Mouse (Mus musculus) layer of hippocampus, adult 8-10 months (tissue): ENCODE measurements around the gene Wasf1. TPM values are rescaled to one million over a fixed set of nuclear protein-coding genes. Genes with fewer than 3 reads are reported as not detected.

Experiments used
- DNase-seq, 2 experiments: peaks; one replicate each; pipeline ENCODE4 v3.0.0; 2022; ENCODE audit warnings: low spot score in 2 of 2
- total RNA-seq, 4 experiments: library from RNA; stranded (reverse); gene quantifications; 2 replicates each; pipeline ENCODE4 v1.2.4; 2022

Wasf1 gene
- total RNA-seq, 4 experiments from 2014 or later = 310 to 364 (median 325) TPM

GRCm38 (mm10) chr10:40970601-40971245 lies 87.4 kb downstream of the Wasf1 start:
- DNase-seq = peak in 1 of 2 experiments; percentile 44

GRCm38 (mm10) chr10:40971256-40971655 lies 88.0 kb downstream of the Wasf1 start:
- DNase-seq = no peak

GRCm38 (mm10) chr10:40983761-40984160 lies 100.5 kb downstream of the Wasf1 start:
- no peak for DNase-seq

GRCm38 (mm10) chr10:40984600-40984999 lies 101.3 kb downstream of the Wasf1 start:
- no peak for DNase-seq

- DNase-seq = no peak
Observed at GRCm38 (mm10) chr10:40985350-40985749, 102.1 kb downstream of the Wasf1 start.

Other genes with a start within 250 kb of the Wasf1 start
- 1 to 10 TPM; 2.0 to 3.5 (median 3.3) TPM for gene Mettl24, start 200.2 kb upstream of the Wasf1 start, total RNA-seq
- gene Cdc40, start 164 bp upstream of the Wasf1 start, total RNA-seq = 10 to 100 TPM; 50.4 to 61.9 (median 59.2) TPM
- 1 to 10 TPM; 1.3 to 1.9 (median 1.5) TPM for gene Gpr6, start 188.8 kb downstream of the Wasf1 start, total RNA-seq